Mouse (Mus musculus) liver, adult 2 months (tissue): ENCODE data around the gene Ltbp1.

Experiments used
- CTCF ChIP-seq: fragments of 200-500 bp; IDR thresholded peaks from 2 replicates; pipeline ENCODE4 v1.5.1; 2011; ENCODE audit warnings: low read depth, low read length, control low read depth
- POLR2A ChIP-seq: fragments of 200-500 bp; IDR thresholded peaks from 2 replicates; pipeline ENCODE4 v1.6.1; 2011; ENCODE audit warnings: low read length, control low read depth; ENCODE audit not compliant: insufficient read depth; ENCODE audit errors: extremely low read depth

DNA sequence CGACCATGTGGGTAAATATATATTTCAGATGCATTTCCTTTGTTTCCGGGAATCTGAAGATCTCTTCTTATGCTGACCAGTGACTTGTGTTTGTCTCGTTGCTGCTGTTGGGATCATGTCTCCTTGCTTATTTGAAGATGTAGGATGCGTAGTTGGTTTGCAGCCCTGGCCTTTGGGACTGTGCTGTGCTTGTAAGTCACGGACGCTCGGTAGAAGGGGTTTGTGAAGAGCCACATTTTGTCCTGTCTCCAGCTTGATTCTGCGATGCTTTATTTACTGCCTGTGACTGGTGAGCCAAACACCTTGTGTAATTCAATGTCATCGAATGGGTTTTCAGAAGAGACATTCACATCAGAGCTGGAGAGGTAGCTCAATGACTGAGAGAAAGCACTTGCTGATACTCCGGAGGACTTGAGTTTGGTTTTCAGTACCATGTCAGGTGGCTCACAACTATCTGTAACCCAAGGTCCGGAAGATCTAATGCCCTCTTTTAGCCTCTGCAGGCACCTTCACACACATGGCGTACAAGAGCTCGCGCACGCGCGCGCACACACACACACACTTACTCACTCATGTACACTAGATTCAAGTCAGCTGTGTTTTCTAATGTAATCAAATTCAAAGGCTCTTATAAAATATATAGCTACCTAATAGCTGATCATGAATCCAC, 362.3 kb downstream of the Ltbp1 start:
- TF ChIP-seq CTCF (no peak), POLR2A (no peak)
